Mouse (Mus musculus): ENCODE results near the gene Usp7. TPM values are rescaled to one million over a fixed set of nuclear protein-coding genes. Genes with fewer than 3 reads are reported as not detected.
A peak's percentile ranks its signal among the peaks of the same experiment; 100 is the strongest.

The Usp7 gene
- total and polyA plus RNA-seq, 3 experiments, result 9.6 to 128 (median 83.9) TPM

DNA sequence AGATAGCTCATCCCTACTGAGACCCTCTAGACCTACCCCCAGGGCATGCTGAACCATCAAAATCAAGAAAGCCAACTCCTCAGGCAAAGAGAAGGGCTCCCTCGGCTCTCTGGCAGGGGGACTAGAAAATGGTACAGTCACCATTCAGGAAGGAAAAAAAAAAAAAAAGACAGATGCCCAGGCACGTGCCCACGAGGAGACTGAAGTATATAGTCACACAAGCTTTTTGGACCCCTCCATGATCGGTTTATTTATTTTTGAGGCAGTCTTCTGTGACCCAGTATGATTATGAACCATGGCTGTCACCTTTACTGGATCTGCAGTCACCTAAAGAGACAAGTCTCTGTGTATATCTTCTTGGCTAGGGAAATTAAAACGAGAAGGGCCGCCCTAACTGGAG, 118.8 kb downstream of the Usp7 start:
- DNase-seq, result no peak

DNA sequence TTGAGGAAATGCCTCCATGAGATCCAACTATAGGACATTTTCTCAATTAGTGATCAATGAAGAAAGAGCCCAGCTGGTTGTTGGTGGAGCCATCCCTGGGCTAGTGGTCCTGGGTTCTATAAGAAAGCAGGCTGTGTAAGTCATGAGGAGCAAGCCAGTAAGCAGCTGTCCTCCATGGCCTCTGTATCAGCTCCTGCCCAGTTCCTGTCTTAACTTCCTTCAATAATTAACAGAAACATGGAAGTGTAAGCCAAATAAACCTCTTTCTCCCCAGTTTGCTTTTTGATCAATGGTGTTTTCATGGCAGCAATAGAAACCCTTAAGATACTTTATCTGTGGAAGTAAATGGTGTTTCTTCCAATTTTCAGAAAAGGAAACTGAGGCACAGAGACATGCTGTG, 119.3 kb downstream of the Usp7 start:
- no peak for DNase-seq

DNA sequence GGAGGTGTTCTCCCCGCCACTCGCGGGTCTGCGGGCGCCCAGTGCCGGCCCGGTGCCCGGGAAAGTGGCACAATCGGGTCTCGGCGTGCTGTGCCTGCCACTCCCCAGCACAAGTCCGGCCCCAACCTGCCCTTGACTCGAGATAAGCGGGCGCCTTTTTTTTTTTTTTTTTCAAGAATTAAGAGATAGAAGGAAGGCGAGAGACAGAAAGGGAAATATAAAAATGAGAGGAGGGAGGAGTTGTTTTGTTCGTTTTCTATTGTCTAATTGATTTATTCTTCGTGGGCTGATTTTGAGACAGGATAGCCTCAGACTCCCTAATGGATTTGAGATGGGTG, 119.8 kb downstream of the Usp7 start:
- DNase-seq, result no peak

DNA sequence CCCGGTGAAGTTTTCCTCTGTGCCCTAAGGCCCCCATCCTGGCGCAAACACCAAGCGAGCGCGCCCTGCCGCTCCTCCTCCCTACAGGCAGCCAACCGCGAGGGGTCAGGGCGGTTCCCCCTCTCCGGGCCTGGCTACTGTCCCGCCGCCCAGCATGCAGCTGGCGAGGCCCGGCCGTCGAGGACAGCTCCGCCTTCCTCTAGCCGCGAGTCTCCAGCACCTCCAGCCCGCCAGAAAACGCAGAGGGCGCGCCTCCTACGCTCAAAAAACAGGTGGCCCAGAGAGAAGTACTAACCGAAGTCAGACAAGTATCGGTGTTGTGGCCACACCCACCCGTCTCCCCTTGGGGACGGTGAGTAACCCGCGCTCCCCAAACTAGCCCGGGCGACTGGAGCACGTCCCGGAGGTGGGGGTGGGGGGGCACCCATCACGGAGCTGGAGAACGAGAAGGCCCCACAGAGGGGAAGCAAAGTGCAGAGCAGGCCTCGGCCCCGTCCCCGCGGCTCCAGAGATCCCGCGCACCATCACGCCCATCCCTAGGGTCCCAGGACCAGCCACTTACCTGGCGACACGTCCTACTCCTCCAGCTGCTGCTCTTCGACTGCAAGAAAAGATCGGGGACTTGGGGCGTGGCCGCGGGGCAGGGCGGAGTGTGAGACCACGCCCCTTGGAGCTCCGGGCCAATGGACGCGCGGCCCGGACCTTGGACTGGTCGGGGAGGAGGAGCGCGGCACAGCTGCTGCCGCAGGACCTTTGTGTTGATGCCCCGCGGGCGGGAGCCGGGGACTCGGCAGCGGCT, 120.4 kb downstream of the Usp7 start, which contains the start of gene Carhsp1:
Carhsp1 (minus strand) TSS at position 605 of the 799 bp plus-strand sequence.
- DNase-seq, result peak; percentile 97

DNA sequence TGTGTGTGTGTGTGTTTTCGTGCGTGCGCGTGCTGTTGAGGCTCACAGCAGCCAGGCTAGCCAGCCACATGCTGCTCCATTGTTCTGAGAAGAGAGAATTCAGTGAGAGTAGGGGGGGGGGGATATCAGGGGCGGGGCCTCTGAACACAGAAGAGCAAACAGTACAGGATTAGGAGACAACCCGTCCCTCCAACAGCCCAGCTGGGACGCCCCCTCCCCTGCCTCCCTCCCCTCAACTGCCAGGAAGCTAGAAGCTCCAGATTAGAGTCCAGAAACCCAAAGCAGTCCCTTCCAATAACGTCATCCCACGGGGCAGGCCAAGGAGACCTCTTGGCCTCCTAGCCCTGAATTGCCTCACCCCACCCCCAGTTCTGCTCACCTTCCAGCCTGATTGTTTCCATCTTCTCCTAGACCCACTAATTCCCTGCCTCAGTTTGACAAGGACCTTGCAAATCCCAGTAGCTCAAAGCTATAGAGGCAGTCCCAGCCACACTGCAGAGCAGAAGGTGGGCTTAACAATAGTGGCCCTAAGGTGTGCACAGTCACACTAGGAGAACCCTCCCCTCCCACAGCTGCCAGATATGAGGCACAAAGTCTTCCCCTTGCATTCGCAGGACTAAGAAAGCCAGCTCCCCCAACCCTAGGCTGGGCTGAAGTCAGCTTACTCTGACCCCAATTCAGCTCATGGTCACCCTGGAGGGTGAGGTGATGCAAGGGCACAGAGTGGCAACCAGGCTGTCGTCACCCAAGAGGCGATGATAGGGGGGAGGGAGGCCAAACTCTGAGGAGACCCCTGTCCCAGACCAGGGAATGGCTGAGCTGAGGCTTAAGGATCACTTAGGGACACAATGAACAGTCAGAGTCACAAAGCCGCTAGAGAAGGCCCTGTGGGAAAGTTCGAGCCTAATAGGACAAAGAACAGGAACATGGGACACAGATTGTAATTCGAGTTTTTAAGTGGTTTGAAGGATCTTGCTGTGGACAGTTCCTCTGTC, 121.8 kb downstream of the Usp7 start:
- DNase-seq, result peak; percentile 65

DNA sequence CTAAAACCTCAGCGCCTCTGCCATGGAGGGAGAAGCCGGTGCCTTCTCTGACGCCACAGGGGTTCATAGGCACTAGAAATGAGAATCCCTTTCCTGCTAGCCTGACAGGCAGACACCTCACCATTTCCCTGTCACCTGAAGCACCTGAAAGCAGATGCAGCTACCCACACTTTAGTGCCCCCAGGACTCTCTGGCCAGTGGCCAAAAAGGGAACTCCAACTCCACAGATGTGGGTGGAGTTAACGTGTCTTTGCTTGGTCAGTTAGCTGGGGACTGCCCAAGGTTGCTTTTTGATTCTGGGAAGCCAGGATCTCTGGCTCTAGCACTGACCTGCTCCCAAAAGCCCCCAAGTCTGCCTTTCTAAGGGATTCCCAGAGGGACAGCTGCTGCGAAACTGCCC, 122.7 kb downstream of the Usp7 start:
- peak; percentile 47 for DNase-seq

DNA sequence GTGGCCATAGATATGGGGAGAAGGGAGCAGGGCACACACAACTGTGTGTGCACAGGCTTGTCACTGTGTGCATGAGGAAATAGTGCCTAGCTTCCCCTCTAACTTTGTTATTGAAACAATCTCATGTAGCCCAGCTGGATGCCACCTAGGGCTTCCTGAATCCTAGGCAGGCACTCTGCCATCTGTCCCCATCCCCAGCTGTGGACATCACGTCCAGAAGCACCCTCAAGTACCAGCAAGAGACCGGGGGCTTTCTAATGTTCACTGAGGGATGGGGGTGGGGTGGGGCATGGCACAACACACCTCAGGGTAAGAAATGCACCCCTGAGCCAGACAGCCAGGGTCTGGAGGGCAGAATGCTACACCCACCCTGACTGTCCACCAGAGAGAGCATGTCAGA, 123.7 kb downstream of the Usp7 start:
- DNase-seq, result no peak

DNA sequence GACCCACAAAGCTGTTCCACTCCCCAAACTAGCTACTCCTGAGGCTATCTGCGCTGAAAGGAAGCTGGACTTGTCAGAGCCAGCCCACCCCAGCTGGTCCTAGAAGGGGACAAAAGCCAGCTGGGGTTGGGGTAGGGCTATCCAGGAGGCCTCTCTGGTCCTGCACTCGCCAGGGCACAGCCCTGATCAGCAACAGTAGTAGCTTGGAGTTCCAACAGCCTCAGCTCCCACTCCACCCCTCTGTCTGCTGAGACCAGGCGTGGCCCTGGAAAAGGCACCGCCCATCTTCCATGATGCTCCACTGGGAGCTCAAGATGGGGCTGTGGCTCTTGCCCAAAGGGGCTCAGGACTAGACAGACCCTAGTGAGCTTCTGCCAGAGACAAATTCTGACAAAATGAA, 124.3 kb downstream of the Usp7 start:
- peak; percentile 40 for DNase-seq

DNA sequence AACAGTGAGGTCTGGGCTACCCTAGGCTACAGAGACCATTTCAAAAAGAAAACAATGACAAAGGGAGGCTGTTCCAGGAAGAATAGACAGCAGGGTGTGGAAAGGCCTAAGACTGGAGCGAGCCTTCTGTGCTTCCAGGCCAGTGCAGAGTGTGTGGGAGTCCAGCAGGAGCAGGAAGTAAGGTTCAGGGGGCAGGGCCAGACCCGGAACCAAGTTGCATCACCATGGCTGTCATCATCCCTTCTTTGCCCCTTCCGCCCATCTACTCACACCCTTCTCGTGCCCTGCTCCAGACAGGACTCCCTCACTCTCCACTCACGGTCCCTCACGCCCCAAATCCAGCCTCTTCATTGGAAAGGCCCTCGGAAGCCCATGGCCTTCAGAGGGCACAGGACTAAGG, 124.8 kb downstream of the Usp7 start:
- DNase-seq, result peak; percentile 50

DNA sequence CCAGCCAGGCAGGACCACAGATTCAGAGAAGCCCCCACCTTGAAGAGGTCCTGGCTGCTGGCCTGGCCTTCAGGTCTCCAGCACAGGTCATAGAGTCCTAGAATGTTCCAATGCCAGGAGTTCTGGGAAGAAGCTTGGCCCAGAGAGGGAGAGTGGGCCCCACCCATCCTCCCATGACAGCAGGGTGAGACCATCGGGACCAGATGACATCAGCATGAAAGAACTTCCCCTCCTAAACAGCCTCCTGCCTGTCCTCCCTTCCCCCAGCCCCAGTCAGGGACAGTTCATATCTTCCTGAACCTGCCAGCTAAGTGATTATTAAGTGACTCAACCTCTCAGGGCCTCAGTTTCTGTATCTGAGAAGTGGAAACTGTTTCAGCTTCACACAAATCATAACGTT, 125.7 kb downstream of the Usp7 start:
- peak; percentile 85 for DNase-seq

DNA sequence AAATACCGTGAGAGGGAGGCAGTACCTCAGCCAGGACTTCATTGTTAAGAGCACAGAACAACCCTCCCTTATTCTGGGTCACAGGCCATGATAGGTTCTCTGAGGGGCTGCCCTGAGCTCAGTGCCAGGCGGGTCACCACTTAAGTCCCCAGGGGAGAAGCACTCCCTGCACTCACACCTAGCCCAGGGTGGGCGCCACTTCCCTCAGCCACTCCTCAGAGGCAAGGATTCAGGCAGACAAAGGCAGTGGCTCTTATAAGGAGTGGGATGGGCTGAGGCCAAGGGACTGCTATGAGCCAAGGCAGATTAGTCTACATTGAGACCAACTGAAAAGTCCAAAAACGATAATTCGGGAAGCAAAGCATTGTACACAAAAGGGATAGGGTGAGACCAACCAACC, 126.7 kb downstream of the Usp7 start:
- DNase-seq, result no peak

DNA sequence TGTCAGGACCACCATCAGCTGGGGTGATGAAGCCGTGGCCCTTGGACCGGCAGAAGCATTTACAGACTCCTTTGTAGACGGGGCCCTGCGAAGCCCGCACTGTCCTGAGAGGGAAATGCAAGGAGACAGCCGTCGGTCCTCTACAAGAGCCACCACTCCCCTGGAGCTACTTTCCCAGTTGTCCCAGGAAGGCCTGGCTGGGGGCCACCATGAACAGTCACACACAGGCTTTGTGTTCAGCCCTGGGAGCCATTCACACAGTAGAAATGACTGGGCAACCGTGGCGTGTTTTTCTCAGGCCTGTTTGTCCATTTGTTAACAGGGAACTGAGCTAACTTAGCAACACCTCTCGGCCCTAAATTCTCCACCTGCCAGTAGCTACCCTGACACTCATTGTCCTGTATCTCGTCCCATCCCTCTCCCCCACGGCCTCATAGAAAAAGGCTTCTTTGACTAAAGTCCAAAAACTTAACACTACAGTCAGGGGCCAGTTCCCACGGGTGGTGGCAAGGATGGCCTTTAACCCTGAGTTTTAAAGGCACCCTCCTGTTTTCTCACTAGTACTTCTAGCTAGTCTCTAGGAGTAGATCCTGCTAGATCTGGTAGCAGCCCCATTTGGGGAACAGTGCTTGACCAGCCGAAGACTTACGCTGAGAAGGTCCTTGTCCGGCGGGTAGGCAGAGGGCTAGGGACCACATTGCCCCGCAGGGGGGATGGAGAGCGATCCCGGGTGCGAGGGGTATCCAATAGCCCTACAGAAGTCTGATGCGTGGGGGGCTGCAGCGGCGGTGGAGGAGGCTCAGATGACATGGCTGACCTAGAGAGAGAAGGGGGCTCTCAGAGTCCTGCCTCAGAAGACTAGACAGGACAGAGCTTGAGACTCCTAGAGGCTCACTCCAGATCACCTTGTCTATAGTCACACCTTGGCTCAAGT, 128.2 kb downstream of the Usp7 start:
- DNase-seq, result no peak

DNA sequence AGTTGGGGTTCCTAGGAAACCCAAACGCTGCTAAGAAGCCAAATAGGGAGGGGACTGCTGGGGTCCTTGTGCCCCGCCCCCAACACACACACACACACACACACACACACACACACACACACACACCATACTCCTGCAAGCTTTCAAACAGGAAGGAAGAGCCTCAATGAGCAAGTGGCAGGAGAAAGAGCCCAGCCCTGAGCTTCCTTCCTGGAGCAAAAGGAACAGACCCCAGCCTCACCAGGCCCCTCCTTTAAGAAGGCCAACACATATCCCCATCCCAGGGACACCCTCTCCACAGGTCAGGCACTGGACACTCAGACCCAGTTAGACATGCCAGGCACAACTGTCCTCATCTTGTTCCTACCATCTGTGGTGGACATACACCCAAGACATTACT, 129.1 kb downstream of the Usp7 start:
- DNase-seq, result no peak

DNA sequence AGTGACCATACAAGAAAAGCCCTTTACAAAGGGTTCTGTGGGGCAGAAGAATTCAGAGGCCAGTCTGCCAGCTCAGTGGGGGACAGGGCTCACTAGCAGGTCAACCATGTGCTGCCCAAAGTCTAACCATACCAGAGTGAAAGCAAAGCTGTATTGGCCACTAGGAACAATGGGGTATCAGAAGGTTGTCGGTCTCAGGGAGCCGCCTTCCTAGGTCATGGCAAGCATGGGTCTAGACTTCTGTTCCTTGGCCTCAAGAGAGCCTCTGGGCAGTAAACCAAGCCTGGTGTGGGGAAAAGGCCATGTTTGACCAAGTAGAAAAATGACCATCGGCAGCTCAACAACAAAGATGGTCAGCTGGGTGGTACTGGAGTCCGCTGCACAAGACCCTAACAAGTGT, 133.3 kb downstream of the Usp7 start:
- DNase-seq, result peak; percentile 64

DNA sequence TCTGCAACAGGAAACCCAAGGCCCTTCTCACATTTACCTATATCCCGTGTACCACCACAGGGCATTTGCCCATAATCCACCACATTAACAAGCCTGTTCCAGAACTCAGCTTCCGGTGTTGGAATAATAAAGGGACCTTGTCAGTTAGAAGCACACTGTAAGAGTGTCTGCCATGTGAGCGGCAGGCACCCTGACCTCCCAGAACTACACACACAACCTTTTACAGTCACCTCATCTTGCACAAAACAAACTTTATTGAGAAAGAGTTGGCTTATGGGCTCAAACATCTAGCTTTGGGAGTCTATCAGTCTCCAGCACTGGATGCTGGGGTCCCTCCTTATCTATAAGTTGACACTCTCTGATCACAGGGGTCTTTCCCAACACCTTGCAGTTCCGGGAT, 133.8 kb downstream of the Usp7 start:
- no peak for DNase-seq

DNA sequence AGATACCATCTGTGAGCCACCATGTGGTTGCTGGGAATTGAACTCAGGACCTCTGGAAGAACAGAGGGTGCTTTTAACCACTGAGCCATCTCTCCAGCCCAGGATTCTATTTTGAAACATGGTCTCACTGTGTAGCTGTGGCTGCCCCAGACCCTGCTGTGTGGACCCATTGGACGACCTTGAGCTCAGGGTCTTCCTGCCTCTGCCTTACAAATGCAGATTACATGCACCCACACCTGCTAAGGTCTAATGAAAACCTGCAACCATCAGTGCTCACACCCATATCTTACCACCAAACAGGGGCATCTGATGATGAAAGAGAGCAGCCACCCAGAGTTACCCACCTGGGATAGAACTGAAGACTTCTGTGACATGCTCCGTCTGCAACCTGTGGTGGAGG, 135.9 kb downstream of the Usp7 start:
- DNase-seq, result no peak

DNA sequence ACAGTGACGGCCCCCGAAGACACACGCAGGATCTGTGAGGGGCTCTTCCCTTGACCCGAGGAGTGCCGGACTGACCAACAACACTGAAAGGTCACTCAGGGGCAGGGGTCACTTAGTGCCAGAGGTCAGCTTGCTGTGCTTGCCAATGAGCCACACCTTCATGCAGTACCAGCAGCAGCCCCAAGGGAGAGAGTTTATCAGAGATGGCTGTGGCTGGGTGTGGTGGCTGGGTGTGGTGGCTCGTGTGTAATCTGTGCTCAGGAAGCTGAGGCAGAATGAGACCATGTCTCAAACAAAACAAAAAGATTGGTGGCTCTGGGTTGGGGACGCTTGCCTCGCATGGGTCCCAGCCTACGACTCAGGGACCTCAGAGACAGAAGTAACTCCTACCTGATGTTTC, 136.5 kb downstream of the Usp7 start:
- no peak for DNase-seq

DNA sequence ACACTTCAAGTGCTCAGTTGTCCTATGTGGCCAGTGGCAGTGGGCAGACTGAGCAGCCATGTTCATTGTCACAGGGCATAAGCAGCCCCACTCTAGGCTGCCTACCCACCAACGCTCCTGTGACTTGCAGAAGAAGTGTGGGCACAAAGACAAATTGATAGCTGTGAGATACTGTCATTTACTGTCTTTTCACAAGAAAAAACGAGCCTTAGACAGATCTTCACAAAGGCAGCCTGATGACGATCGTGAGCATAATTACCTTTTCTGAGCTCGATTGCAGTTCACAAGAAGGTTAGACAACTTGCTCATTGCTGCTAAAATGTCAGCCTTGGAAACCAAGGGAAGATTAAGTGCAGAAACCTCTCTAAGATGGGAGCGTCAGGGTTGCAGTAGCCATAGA, 137.0 kb downstream of the Usp7 start:
- DNase-seq, result no peak

DNA sequence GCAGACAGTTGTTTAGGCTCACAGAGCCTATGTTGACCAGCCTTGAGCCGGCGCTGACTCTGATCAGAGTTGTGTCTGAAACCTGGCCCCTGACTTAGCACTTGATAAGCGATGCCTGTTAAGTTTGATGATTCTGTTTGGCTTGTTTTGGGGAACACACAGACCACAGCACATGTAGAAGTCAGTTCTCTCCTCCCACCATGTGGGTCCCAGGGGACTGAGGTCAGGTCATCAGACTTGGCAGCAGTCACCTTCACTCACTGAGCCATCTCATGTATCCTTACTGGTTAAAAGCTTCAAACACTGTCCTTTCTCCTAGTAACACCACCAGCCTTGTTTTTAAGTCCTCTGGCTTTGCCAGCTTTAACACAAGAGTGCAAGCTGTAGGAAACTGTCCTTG, 142.1 kb downstream of the Usp7 start:
- no peak for DNase-seq

DNA sequence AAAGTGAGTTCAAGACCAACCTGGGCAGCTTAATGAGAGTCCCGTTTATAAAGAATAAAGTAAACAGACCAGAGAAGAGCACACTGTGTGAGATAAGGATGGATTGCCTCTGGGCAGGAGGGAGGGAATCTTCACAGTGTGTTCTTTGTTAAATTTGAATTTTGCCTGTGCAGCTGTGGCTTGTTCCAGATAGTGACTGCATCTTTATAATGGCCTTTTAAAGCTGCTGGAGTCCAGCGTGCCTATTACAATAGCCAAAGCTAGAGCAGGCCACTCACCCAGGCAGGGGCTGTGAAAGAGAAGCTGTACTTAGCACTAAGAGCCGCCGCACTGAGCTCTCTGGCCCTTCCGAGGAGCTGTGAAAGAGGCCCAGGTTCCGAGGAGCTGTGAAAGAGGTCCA, 146.6 kb downstream of the Usp7 start:
- DNase-seq, result no peak

DNA sequence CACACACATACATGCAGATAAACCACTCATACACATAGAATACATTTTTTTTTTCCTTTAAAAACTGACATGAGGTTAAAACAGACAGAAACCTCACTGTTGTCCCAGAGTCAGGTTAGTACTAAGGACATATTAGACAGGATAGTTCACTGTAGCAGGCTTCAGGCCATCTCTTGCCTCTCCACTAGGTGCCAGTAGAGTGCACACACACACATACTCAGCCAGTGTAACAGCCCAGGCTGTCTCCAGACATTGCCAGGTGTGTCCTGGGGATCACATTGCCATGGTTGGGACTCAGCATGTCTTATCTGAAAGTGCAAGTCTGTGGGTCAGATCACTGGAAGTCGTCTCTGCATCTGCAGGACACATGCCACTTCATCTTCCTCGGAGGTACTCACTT, 148.3 kb downstream of the Usp7 start:
- peak; percentile 41 for DNase-seq

All from adrenal gland, adult 2 months (tissue).